Mouse (Mus musculus) hindbrain, embryonic 10.5 days (tissue): Measurements from ENCODE around the gene Bahd1. TPM values are rescaled to one million over a fixed set of nuclear protein-coding genes. Genes with fewer than 3 reads are reported as not detected.

Experiments
- DNase-seq: peaks from one replicate; pipeline ENCODE4 v3.0.0-alpha.2; 2017; ENCODE audit warnings: low spot score
- H3K27ac ChIP-seq: fragments of 300-500 bp; sonication (generic); 2 replicates; pipeline ENCODE4 v1.5.1; 2016; ENCODE audit warnings: mild to moderate bottlenecking, moderate library complexity
- H3K27me3 ChIP-seq: fragments of 300-500 bp; sonication (generic); 2 replicates; pipeline ENCODE4 v1.6.1; 2016; ENCODE audit warnings: mild to moderate bottlenecking; ENCODE audit not compliant: poor library complexity, insufficient read depth, severe bottlenecking
- H3K36me3 ChIP-seq: fragments of 300-500 bp; sonication (generic); 2 replicates; pipeline ENCODE4 v1.6.1; 2016; ENCODE audit warnings: mild to moderate bottlenecking, moderate library complexity
- H3K4me1 ChIP-seq: fragments of 300-500 bp; sonication (generic); replicated peaks from 2 replicates; pipeline ENCODE4 v1.6.1; 2016; ENCODE audit warnings: mild to moderate bottlenecking
- H3K4me3 ChIP-seq: fragments of 300-500 bp; sonication (generic); 2 replicates; pipeline ENCODE4 v1.5.1; 2016; ENCODE audit warnings: mild to moderate bottlenecking, moderate library complexity
- H3K9me3 ChIP-seq: fragments of 300-500 bp; sonication (generic); 2 replicates; pipeline ENCODE4 v1.6.1; 2016; ENCODE audit warnings: mild to moderate bottlenecking, moderate library complexity
- WGBS: fragments of 180-500 bp; shearing (Covaris S2); methylation state at CpG from one replicate; pipeline ENCODE4 v1.1.7; 2016; 5-methylcytosine and 5-hydroxymethylcytosine counted together
- polyA plus RNA-seq: library from polyadenylated mRNA; unstranded; fragments of >200 nt; fragmentation: Nextera tagmentation; extraction: Ambion mirVana; gene quantifications from 2 replicates; pipeline ENCODE4 v1.2.1, GENCODE M21; 2016

Gene Bahd1
- polyA plus RNA-seq: 4.4 TPM in 2 replicates

DNA sequence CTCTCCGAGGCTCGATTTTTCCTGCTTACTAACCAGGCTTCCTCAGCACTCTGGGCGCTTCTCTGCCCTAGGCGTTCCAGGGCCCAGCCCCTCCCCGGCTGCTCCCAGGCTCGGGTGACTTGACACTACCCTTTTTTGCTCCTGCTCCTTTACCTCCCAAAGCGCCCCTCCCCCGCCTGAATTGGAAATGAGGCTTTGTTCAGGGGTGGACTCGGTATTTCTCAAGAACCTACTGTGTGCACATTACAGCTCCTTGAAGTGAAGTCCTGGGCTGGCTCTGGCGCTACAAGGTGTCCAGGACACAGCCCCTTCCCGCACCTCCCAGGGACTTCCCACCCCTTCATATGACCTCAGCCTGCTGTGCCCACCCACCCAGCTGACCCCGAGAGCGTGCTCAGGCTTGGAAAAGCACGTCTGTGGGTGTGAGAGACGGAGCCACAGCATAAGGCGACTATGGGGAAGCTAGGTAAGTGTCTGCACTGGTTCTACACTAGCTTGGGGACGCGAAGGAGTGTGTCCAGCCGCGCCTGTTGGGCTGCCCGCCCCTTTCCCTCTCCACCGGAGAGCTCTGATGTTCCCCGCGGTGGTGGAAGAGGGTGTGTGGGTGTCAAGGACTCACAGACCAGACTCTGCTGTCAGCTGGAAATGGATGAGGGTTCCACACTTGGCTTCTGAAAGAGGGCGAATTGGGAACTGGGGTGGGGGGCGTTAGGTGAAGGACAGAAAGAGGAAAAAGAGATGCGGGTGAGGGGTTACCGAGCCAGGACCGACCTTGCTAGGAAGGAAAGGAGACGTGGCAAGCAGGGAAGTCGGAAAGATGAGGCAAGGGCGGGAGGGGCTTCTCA lies at the start of gene Bahd1:
TSS of gene Bahd1 (plus strand) at position 397 of the 845 bp plus-strand sequence.
- DNase-seq: peak; percentile 65
- Histone ChIP-seq H3K27me3 (peaks cover 76% of the 10 kb centered on the region), H3K4me3 (peak within 1 kb of the TSS; percentile 96), H3K9me3 (no peaks in the 10 kb centered on the region), H3K27ac (peak within 1 kb of the TSS; percentile 89), H3K36me3 (no peaks in the 10 kb centered on the region), H3K4me1 (peaks cover 86% of the 10 kb centered on the region)
- WGBS: under 1% methylated on average over 32 of the region's 32 CpGs

DNA sequence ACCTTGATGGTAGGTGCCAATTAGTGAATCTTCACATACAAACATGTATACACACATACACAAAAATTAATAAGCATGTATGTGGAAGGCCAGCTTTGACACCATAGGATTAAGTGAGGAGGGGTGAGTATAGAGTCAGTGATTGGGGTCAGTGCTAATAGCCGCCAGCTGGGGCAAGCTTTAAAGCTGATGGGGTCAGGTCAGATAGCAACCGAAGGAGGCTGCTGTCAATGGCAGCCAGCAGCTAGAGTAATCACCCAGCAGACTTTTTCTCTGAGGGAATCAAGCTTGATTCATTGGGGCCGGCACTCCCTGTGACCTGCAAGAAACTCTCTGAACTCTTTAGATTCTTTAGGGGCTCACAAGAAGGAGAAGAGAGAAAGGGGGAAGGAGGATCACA lies 48.4 kb upstream of the Bahd1 start:
- Histone ChIP-seq H3K27me3 (no peaks in the 10 kb centered on the region), H3K36me3 (no peaks in the 10 kb centered on the region), H3K9me3 (no peaks in the 10 kb centered on the region), H3K27ac (no peak overlapping the region), H3K4me1 (peaks cover 4% of the 10 kb centered on the region; the same call in 1 of the 2 replicates), H3K4me3 (no peak overlapping the region)
- WGBS: 26% methylated on average over 3 of the region's 3 CpGs
- DNase-seq: peak; percentile 12

DNA sequence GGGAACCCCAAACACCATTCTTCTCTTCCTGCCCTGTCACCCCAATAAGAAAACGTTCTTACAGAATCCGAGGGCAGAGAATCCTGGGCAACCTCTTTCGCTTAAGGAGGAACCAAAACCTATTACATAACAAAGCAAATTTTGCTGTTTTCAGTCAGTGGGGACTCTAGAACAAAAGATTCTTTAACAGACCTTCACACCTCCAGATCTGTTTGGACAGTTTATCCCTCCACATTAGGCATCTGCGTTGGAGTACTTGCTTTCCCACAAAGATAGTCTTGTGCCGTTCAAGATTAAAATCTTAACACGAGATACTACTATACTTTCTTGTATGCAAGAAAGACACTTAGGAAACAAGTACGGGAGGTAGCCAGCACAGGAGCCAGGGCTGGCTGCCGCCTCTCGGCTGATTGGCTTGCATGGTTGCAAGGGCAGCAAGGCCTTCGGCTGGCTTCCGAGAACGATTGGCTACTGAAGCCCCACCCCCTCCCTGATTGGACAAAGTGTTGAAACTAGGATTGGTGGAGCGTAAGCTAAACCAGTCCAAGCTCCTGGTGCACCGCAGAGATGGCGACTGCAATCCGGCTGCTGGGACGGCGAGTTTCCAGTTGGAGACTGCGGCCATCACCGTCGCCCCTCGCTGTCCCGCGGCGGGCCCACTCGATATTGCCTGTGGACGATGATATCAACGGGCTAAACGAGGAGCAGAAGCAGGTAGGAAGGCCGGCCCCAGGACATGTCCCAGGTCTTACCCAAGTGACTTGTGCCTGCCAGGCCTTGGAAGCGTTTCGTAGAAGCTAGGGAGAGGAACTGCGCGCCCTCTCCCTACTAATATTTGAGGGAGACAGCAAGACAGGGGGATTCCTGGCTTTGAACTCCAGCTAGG lies 38.5 kb upstream of the Bahd1 start, which contains the start of gene Ivd:
TSS of gene Ivd (plus strand) at position 501 of the 886 bp plus-strand sequence.
- peak within 1 kb of the TSS; percentile 76 for H3K4me3 ChIP-seq
- DNase-seq: peak; percentile 92
- under 1% methylated on average over 34 of the region's 34 CpGs for WGBS
- H3K9me3 ChIP-seq: no peaks in the 10 kb centered on the region
- peaks cover 12% of the 10 kb centered on the region for H3K36me3 ChIP-seq
- no peaks in the 10 kb centered on the region for H3K27me3 ChIP-seq
- H3K27ac ChIP-seq: peak within 1 kb of the TSS; percentile 89
- H3K4me1 ChIP-seq: peaks cover 29% of the 10 kb centered on the region

DNA sequence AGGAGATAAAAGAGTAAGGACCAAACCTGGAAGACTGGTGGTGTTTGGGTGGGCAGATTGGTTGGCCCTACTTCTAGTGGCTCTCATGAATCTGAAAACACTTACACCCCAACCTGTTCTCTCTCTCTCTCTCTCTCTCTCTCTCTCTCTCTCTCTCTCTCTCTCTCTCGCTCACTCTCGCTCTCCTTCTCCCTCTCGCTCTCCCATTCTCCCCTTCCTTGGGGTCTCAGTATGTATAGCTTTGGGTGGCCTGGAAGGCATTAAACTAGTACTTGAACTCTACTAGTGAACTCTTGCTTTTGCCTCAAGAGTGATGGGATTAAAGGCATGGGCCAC lies 37.9 kb upstream of the Bahd1 start:
- H3K27ac ChIP-seq: peak overlapping the region; percentile 89
- peak overlapping the region; percentile 76 for H3K4me3 ChIP-seq
- WGBS: 46% methylated on average over 3 of the region's 3 CpGs
- DNase-seq: no peak
- peaks cover 29% of the 10 kb centered on the region for H3K4me1 ChIP-seq
- H3K27me3 ChIP-seq: no peaks in the 10 kb centered on the region
- H3K36me3 ChIP-seq: peaks cover 12% of the 10 kb centered on the region
- H3K9me3 ChIP-seq: no peaks in the 10 kb centered on the region

DNA sequence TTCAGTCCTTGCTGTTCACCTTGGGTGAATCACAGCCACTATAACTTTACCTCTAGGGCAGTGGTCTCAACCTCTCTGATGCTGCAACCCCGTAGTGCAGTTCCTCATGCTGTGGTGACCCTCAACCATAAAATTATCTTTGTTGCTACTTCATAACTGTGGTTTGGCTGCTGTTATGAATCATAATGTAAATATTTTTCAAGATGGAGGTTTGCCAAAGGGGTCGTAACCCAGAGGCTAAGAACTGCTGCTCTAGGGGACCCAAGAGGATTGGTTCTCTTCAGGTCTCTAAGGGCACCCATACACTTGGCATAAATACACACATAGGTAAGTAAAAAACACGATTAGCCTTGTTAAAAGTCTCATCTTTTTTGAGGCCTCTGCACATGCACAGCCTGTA lies 29.6 kb upstream of the Bahd1 start:
- DNase-seq: no peak
- WGBS: 90% methylated on average over 3 of the region's 3 CpGs
- H3K36me3 ChIP-seq: peaks cover 67% of the 10 kb centered on the region

DNA sequence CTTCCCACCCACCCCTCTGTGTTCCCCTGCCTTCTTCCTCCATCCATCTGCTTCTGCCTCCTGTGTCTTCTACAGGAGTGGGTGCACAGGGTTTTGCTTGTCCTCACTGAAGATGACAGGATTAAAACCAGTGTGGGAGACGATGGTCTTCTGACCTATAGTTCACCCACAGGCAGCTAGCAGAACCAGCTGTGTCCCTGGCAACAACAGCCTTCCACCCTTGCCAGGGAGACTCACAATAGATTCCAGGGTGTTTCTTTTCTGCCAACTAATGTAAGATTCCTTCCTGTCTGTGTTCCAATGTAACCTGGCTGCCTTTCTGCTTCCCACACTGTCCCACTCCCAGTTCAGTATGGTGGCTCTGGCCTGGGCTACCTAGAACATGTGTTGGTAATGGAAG lies 29.1 kb upstream of the Bahd1 start:
- Histone ChIP-seq H3K9me3 (no peaks in the 10 kb centered on the region), H3K36me3 (peaks cover 67% of the 10 kb centered on the region)

More for the DNA sequence above, 29.6 kb upstream of the Bahd1 start:
- Histone ChIP-seq H3K4me1 (no peaks in the 10 kb centered on the region), H3K4me3 (no peak overlapping the region), H3K27me3 (no peaks in the 10 kb centered on the region), H3K9me3 (no peaks in the 10 kb centered on the region), H3K27ac (no peak overlapping the region)

DNA sequence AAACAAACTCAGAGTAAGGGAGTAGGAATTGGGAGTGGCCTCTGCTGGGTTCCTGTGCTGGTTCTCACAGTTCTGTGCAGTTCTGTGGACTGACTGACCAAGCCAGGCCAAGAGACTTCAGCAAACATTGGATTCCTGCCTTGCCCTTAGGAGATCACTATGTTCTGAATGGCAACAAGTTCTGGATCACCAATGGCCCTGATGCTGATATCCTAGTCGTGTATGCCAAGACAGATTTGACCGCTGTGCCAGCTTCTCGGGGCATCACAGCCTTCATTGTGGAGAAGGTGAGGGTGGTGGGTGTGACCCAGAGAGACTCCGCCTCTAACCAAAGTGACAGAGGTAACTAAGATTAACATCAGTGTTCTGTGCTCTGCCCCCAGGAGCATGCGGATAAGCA lies 27.2 kb upstream of the Bahd1 start:
- Histone ChIP-seq H3K27me3 (no peaks in the 10 kb centered on the region), H3K4me1 (no peaks in the 10 kb centered on the region), H3K4me3 (no peak overlapping the region), H3K9me3 (no peaks in the 10 kb centered on the region), H3K27ac (no peak overlapping the region), H3K36me3 (peaks cover 82% of the 10 kb centered on the region)
- WGBS: 93% methylated on average over 5 of the region's 5 CpGs
- DNase-seq: no peak

More for the DNA sequence above, 29.1 kb upstream of the Bahd1 start:
- no peak for DNase-seq
- Histone ChIP-seq H3K4me3 (no peak overlapping the region), H3K27me3 (no peaks in the 10 kb centered on the region), H3K27ac (no peak overlapping the region), H3K4me1 (no peaks in the 10 kb centered on the region)
- 82% methylated on average over 1 of the region's 1 CpGs for WGBS

DNA sequence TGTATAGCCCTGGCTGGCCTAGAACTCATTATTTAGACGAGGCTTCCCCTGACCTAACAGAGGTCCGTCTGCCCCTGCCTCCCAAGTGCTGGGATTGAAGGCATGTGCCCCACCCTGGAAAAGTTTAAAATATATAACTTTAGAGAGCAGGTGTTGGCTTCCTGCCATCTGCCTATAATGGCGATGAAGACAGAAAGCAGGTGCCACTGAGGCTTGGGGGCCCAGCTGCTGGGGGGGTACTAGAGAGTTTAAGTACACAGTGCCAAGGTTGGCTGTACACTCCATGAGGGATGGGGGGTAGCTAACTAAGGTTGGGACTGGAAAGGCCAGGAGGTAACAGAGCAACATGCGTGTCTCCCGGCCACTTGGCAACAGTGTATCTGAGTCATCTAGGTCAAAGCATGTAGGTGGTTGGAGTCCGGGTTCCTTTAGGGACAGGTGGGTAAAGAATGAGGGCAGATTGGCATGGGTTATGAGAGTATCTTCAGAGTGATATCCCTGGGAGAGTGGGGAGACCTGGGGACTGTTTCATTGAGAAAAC lies 26.2 kb upstream of the Bahd1 start:
- peaks cover 90% of the 10 kb centered on the region for H3K36me3 ChIP-seq

DNA sequence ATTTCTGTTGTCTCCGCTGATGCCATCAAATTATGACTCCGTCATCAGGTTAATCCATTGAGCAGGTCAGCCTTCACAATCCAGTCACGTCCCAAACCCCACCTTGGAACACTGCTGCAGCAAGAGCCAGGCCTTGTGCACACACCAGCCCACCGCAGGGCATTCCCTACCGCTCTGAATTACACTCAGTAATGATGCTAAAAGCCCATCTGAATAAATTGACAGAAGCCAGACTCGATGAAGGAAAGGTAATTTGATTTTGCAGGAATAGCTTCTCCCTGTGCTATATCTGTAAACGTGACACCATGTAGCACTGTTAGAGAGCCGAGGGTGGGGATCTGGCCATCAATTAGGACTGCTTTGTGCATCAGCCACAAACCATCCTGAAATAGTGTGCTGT lies 24.9 kb upstream of the Bahd1 start:
- Histone ChIP-seq H3K4me1 (no peaks in the 10 kb centered on the region), H3K36me3 (peaks cover 82% of the 10 kb centered on the region), H3K27ac (no peak overlapping the region), H3K4me3 (no peak overlapping the region), H3K9me3 (no peaks in the 10 kb centered on the region), H3K27me3 (no peaks in the 10 kb centered on the region)
- 93% methylated on average over 8 of the region's 8 CpGs for WGBS
- no peak for DNase-seq

More for the DNA sequence above, 26.2 kb upstream of the Bahd1 start:
- no peaks in the 10 kb centered on the region for H3K4me1 ChIP-seq
- DNase-seq: no peak
- H3K9me3 ChIP-seq: no peaks in the 10 kb centered on the region
- H3K27ac ChIP-seq: no peak overlapping the region
- WGBS: 93% methylated on average over 6 of the region's 6 CpGs
- H3K4me3 ChIP-seq: no peak overlapping the region
- no peaks in the 10 kb centered on the region for H3K27me3 ChIP-seq

DNA sequence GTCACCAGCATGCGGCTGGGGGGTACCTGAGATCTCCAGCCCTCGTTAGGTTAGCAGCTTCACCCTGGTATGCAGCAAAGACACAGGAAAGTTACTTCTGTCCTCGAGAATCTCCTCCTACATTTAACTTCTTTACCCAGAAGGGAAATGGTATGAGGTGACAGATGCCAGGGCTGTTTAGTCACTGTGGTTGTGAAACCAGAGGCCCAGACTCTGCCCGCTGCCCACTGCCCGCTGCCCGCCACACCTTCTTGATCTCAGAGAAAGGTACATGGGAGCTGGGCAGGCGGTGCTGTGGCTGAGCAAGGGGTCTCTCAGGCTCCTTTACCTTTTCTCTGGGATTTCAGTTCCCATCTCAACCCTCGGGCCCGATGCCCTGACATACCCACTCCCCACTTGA lies 23.7 kb upstream of the Bahd1 start:
- peaks cover 83% of the 10 kb centered on the region for H3K36me3 ChIP-seq
- no peaks in the 10 kb centered on the region for H3K4me1 ChIP-seq
- no peak overlapping the region for H3K4me3 ChIP-seq
- 95% methylated on average over 9 of the region's 9 CpGs for WGBS
- no peaks in the 10 kb centered on the region for H3K9me3 ChIP-seq
- DNase-seq: no peak
- H3K27ac ChIP-seq: no peak overlapping the region
- no peaks in the 10 kb centered on the region for H3K27me3 ChIP-seq

DNA sequence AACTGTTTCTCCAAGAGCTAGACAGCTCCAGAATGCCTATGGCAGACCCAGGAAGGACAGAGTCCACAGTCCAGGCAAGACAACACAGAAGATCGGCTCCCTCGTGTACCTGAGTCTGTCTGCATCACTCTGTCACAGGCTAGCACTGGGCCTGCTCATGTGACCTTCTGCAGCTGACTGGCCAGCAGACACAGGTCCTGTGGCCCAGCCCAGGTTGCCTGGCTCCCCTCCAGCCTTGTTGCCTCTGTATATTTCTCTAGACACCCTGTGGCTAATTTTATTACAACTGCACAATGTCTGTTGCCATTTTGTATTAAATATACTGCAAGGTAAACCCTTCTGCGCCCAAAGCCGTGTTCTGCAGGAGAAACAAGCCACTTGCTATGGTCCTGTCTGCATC lies 19.2 kb upstream of the Bahd1 start:
- Histone ChIP-seq H3K9me3 (no peaks in the 10 kb centered on the region), H3K4me3 (no peak overlapping the region), H3K27me3 (peaks cover 30% of the 10 kb centered on the region), H3K4me1 (peaks cover 7% of the 10 kb centered on the region), H3K27ac (no peak overlapping the region), H3K36me3 (peaks cover 40% of the 10 kb centered on the region)
- DNase-seq: no peak
- WGBS: 84% methylated on average over 4 of the region's 4 CpGs

DNA sequence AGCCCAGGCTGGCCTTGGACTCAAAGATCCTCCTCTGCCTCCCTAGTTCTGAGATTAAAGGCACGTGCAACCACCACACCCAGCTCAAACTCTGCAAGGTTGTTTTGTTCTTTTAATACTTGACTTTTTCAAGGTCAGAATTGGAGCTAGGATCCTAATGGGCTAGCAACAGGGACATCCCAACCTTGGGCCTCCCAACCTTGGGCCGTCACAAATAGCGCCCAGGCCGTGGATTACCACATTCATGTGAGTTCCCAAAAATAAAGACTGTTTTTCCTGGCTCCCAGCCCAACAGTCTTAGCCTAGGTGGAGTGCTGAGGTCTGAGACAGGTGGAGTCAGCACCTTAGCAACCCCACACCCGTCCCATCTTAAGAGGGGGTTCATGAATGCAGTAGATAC lies 18.2 kb upstream of the Bahd1 start:
- DNase-seq: no peak
- Histone ChIP-seq H3K27me3 (peaks cover 39% of the 10 kb centered on the region), H3K4me1 (peaks cover 7% of the 10 kb centered on the region), H3K27ac (no peak overlapping the region), H3K4me3 (no peak overlapping the region), H3K9me3 (no peaks in the 10 kb centered on the region), H3K36me3 (peaks cover 31% of the 10 kb centered on the region)
- 85% methylated on average over 5 of the region's 5 CpGs for WGBS
